Mouse (Mus musculus) CH12.LX (cell line): ENCODE measurements at regions not wholly inside any gene's neighbourhood (a gene's known extent, or its start where the extent isn't known, plus 50 kb on each side); places are given as distances from the start of the nearest gene placed in this dataset.

ENCODE experiments used
- CTCF ChIP-seq, 2 experiments: IDR thresholded peaks in 1 of 2; conservative IDR thresholded peaks in 1 of 2; 2 replicates each; pipeline ENCODE4 v1.5.1; 2011 to 2012; ENCODE audit warnings: low read depth in 2 of 2, low read length in 2 of 2, improper control_type of control experiment in 1 of 2, inconsistent platforms in 1 of 2, mild to moderate bottlenecking in 1 of 2, moderate library complexity in 1 of 2
- EP300 ChIP-seq: IDR thresholded peaks from 2 replicates; pipeline ENCODE4 v1.6.1; 2011; ENCODE audit warnings: low read length, improper control_type of control experiment
- ETS1 ChIP-seq: conservative IDR thresholded peaks from 2 replicates; pipeline ENCODE4 v1.6.1; 2012; ENCODE audit warnings: low read depth, mild to moderate bottlenecking, inconsistent platforms, low read length, improper control_type of control experiment, moderate library complexity
- HCFC1 ChIP-seq: IDR thresholded peaks from 2 replicates; pipeline ENCODE4 v1.6.1; 2012; ENCODE audit warnings: low read depth, mild to moderate bottlenecking, inconsistent platforms, low read length, improper control_type of control experiment
- MAFK ChIP-seq: IDR thresholded peaks from 2 replicates; pipeline ENCODE4 v1.6.1; 2011; ENCODE audit warnings: low read length, improper control_type of control experiment; ENCODE audit not compliant: insufficient replicate concordance
- MAZ ChIP-seq: IDR thresholded peaks from 2 replicates; pipeline ENCODE4 v1.6.1; 2012; ENCODE audit warnings: low read depth, mild to moderate bottlenecking, inconsistent platforms, low read length, improper control_type of control experiment, moderate library complexity
- PAX5 ChIP-seq: IDR thresholded peaks from 2 replicates; pipeline ENCODE4 v1.6.1; 2012; ENCODE audit warnings: low read length, inconsistent platforms, mixed read lengths
- POLR2A ChIP-seq: IDR thresholded peaks from 2 replicates; pipeline ENCODE4 v1.6.1; 2011; ENCODE audit warnings: low read depth, mild to moderate bottlenecking, improper control_type of control experiment, low read length
- UBTF ChIP-seq: IDR thresholded peaks from 2 replicates; pipeline ENCODE4 v1.6.1; 2012; ENCODE audit warnings: low read depth, mild to moderate bottlenecking, inconsistent platforms, low read length, improper control_type of control experiment, moderate library complexity
- ZNF384 ChIP-seq: IDR thresholded peaks from 2 replicates; pipeline ENCODE4 v1.6.1; 2012; ENCODE audit warnings: low read depth, low read length, improper control_type of control experiment, inconsistent platforms

- no peak for TF ChIP-seq CTCF (conservative IDR thresholded peaks at IDR 0.05 in 1 of 2, IDR thresholded peaks at IDR 0.05 in 1 of 2; ENCODE audit: low read depth in 2 of 2, low read length in 2 of 2)
- no peak for TF ChIP-seq EP300
- no peak for TF ChIP-seq POLR2A
- no peak for TF ChIP-seq MAFK
- no peak for TF ChIP-seq ETS1
- no peak for TF ChIP-seq HCFC1
- TF ChIP-seq ZNF384: no peak
- no peak for TF ChIP-seq UBTF
- no peak for TF ChIP-seq PAX5
- TF ChIP-seq MAZ: no peak
Measured at GRCm38 (mm10) chr13:116215101-116215500, 94.4 kb downstream of the Isl1 start.
